Mouse (Mus musculus) hindbrain, embryonic 12.5 days (tissue): ENCODE measurements at regions not wholly inside any gene's neighbourhood (a gene's known extent, or its start where the extent isn't known, plus 50 kb on each side); places are given as distances from the start of the nearest gene placed in this dataset.
"Not testable (repeated sequence)": the region's sequence is repeated elsewhere in the genome, so short reads cannot be mapped to it uniquely, and the experiment has no call there.

ENCODE experiments used
- ATAC-seq: fragments of 200-750 bp; cut with Nextera tagmentation; 2 replicates; pipeline ENCODE4 v1.8.0; 2017; ENCODE audit warnings: moderate TSS enrichment; ENCODE audit not compliant: low FRiP score
- H3K27ac ChIP-seq: fragments of 300-500 bp; sonication (generic); 2 replicates; pipeline ENCODE4 v1.5.1; 2016; ENCODE audit warnings: mild to moderate bottlenecking
- H3K27me3 ChIP-seq: fragments of 300-500 bp; sonication (generic); 2 replicates; pipeline ENCODE4 v1.6.1; 2016; ENCODE audit warnings: mild to moderate bottlenecking
- H3K36me3 ChIP-seq: fragments of 300-500 bp; sonication (generic); 2 replicates; pipeline ENCODE4 v1.6.1; 2016; ENCODE audit warnings: mild to moderate bottlenecking
- H3K4me1 ChIP-seq: fragments of 300-500 bp; sonication (generic); 2 replicates; pipeline ENCODE4 v1.6.1; 2016
- H3K4me2 ChIP-seq: fragments of 300-500 bp; sonication (generic); replicated peaks from 2 replicates; pipeline ENCODE4 v1.6.1; 2016; ENCODE audit warnings: mild to moderate bottlenecking
- H3K4me3 ChIP-seq: fragments of 300-500 bp; sonication (generic); 2 replicates; pipeline ENCODE4 v1.5.1; 2016; ENCODE audit warnings: mild to moderate bottlenecking
- H3K9ac ChIP-seq: fragments of 300-500 bp; sonication (generic); 2 replicates; pipeline ENCODE4 v1.6.1; 2016; ENCODE audit warnings: mild to moderate bottlenecking, moderate library complexity
- H3K9me3 ChIP-seq: fragments of 300-500 bp; sonication (generic); replicated peaks from 2 replicates; pipeline ENCODE4 v1.6.1; 2016; ENCODE audit warnings: mild to moderate bottlenecking
- WGBS: fragments of 180-500 bp; shearing (Covaris S2); methylation state at CpG from one replicate; pipeline ENCODE4 v1.1.7; 2016; 5-methylcytosine and 5-hydroxymethylcytosine counted together

- Histone ChIP-seq H3K27ac (no peak overlapping the region), H3K36me3 (no peaks in the 10 kb centered on the region), H3K27me3 (no peaks in the 10 kb centered on the region), H3K4me1 (no peaks in the 10 kb centered on the region), H3K9me3 (no peaks in the 10 kb centered on the region), H3K4me3 (no peak overlapping the region), H3K4me2 (no peak overlapping the region), H3K9ac (no peak overlapping the region)
- no peak for ATAC-seq
- WGBS: 56% methylated on average over 4 of the region's 4 CpGs
Observed at GRCm38 (mm10) chr12:39645581-39645980, 392.2 kb downstream of the Arl4a start.

- H3K4me3 ChIP-seq: no peak overlapping the region
- H3K36me3 ChIP-seq: no peaks in the 10 kb centered on the region
- H3K9me3 ChIP-seq: no peaks in the 10 kb centered on the region
- H3K4me1 ChIP-seq: no peaks in the 10 kb centered on the region
- H3K27ac ChIP-seq: no peak overlapping the region
- H3K4me2 ChIP-seq: no peak overlapping the region
- H3K27me3 ChIP-seq: no peaks in the 10 kb centered on the region
- H3K9ac ChIP-seq: no peak overlapping the region
- no peak for ATAC-seq
- WGBS: 93% methylated on average over 6 of the region's 6 CpGs
Observed at GRCm38 (mm10) chr12:39639246-39639645, 398.6 kb downstream of the Arl4a start.

- Histone ChIP-seq H3K36me3 (no peaks in the 10 kb centered on the region), H3K4me3 (no peak overlapping the region), H3K4me2 (no peak overlapping the region), H3K9ac (no peak overlapping the region), H3K4me1 (no peaks in the 10 kb centered on the region), H3K27me3 (no peaks in the 10 kb centered on the region), H3K27ac (no peak overlapping the region), H3K9me3 (no peaks in the 10 kb centered on the region)
- WGBS: 66% methylated on average over 4 of the region's 4 CpGs
- ATAC-seq: no peak
Observed at GRCm38 (mm10) chr12:39634337-39634736, 403.5 kb downstream of the Arl4a start.

- H3K4me1 ChIP-seq: no peaks in the 10 kb centered on the region
- H3K4me2 ChIP-seq: no peak overlapping the region
- H3K4me3 ChIP-seq: no peak overlapping the region
- WGBS: 100% methylated on average over 1 of the region's 1 CpGs
- no peak overlapping the region for H3K27ac ChIP-seq
- H3K27me3 ChIP-seq: no peaks in the 10 kb centered on the region
- H3K9ac ChIP-seq: no peak overlapping the region
- no peaks in the 10 kb centered on the region for H3K36me3 ChIP-seq
- no peak for ATAC-seq
- H3K9me3 ChIP-seq: no peaks in the 10 kb centered on the region
Observed at GRCm38 (mm10) chr12:39621266-39621665, 416.6 kb downstream of the Arl4a start.

- H3K27me3 ChIP-seq: no peaks in the 10 kb centered on the region
- no peak overlapping the region for H3K27ac ChIP-seq
- H3K4me1 ChIP-seq: no peaks in the 10 kb centered on the region
- ATAC-seq: no peak
- no peaks in the 10 kb centered on the region for H3K9me3 ChIP-seq
- no peak overlapping the region for H3K4me2 ChIP-seq
- H3K9ac ChIP-seq: no peak overlapping the region
- no peaks in the 10 kb centered on the region for H3K36me3 ChIP-seq
- H3K4me3 ChIP-seq: no peak overlapping the region
- WGBS: 77% methylated on average over 3 of the region's 3 CpGs
Observed at GRCm38 (mm10) chr12:39605289-39605688, 432.5 kb downstream of the Arl4a start.

GRCm38 (mm10) chr12:39604723-39605122 is 433.1 kb downstream of the Arl4a start:
- Histone ChIP-seq H3K9ac (no peak overlapping the region), H3K36me3 (no peaks in the 10 kb centered on the region), H3K4me2 (no peak overlapping the region), H3K4me3 (no peak overlapping the region), H3K9me3 (no peaks in the 10 kb centered on the region), H3K27me3 (no peaks in the 10 kb centered on the region), H3K4me1 (no peaks in the 10 kb centered on the region), H3K27ac (no peak overlapping the region)
- no peak for ATAC-seq
- WGBS: 88% methylated on average over 4 of the region's 4 CpGs

GRCm38 (mm10) chr12:39594726-39595125 is 443.1 kb downstream of the Arl4a start:
- Histone ChIP-seq H3K4me1 (no peaks in the 10 kb centered on the region), H3K4me2 (no peak overlapping the region), H3K9ac (no peak overlapping the region), H3K36me3 (no peaks in the 10 kb centered on the region), H3K9me3 (no peaks in the 10 kb centered on the region), H3K4me3 (no peak overlapping the region), H3K27me3 (no peaks in the 10 kb centered on the region), H3K27ac (no peak overlapping the region)
- 68% methylated on average over 1 of the region's 1 CpGs for WGBS
- ATAC-seq: no peak

GRCm38 (mm10) chr12:39593781-39594180 is 444.0 kb downstream of the Arl4a start:
- not testable (repeated sequence) for ATAC-seq, H3K4me1 ChIP-seq, H3K9me3 ChIP-seq

GRCm38 (mm10) chr12:39587204-39587909 is 450.5 kb downstream of the Arl4a start:
- Histone ChIP-seq H3K4me2 (no peak overlapping the region), H3K9ac (no peak overlapping the region), H3K4me3 (no peak overlapping the region), H3K36me3 (no peaks in the 10 kb centered on the region), H3K27me3 (no peaks in the 10 kb centered on the region), H3K9me3 (no peaks in the 10 kb centered on the region), H3K27ac (no peak overlapping the region), H3K4me1 (no peaks in the 10 kb centered on the region)
- no peak for ATAC-seq
- 58% methylated on average over 5 of the region's 5 CpGs for WGBS

More at GRCm38 (mm10) chr12:39593781-39594180, 444.0 kb downstream of the Arl4a start:
- not testable (repeated sequence) for H3K4me3 ChIP-seq, H3K27ac ChIP-seq, H3K9ac ChIP-seq, H3K36me3 ChIP-seq, H3K27me3 ChIP-seq, H3K4me2 ChIP-seq

GRCm38 (mm10) chr12:39586163-39586562 is 451.7 kb downstream of the Arl4a start:
- H3K9me3 ChIP-seq: no peaks in the 10 kb centered on the region

GRCm38 (mm10) chr12:39577610-39578009 is 460.2 kb downstream of the Arl4a start:
- Histone ChIP-seq H3K4me3 (no peak overlapping the region), H3K27ac (no peak overlapping the region), H3K9ac (no peak overlapping the region), H3K4me1 (no peaks in the 10 kb centered on the region), H3K36me3 (no peaks in the 10 kb centered on the region), H3K27me3 (no peaks in the 10 kb centered on the region), H3K9me3 (no peaks in the 10 kb centered on the region), H3K4me2 (no peak overlapping the region)
- no peak for ATAC-seq
- WGBS: 85% methylated on average over 1 of the region's 1 CpGs

More at GRCm38 (mm10) chr12:39586163-39586562, 451.7 kb downstream of the Arl4a start:
- Histone ChIP-seq H3K27ac (no peak overlapping the region), H3K9ac (no peak overlapping the region), H3K4me3 (no peak overlapping the region), H3K36me3 (no peaks in the 10 kb centered on the region), H3K4me2 (no peak overlapping the region), H3K27me3 (no peaks in the 10 kb centered on the region), H3K4me1 (no peaks in the 10 kb centered on the region)
- no peak for ATAC-seq
- WGBS: 91% methylated on average over 4 of the region's 4 CpGs

GRCm38 (mm10) chr12:39572802-39573201 is 465.0 kb downstream of the Arl4a start:
- no peak for ATAC-seq
- Histone ChIP-seq H3K4me3 (no peak overlapping the region), H3K9ac (no peak overlapping the region), H3K36me3 (no peaks in the 10 kb centered on the region), H3K27me3 (no peaks in the 10 kb centered on the region), H3K4me1 (no peaks in the 10 kb centered on the region), H3K9me3 (no peaks in the 10 kb centered on the region), H3K27ac (no peak overlapping the region), H3K4me2 (no peak overlapping the region)
- 70% methylated on average over 1 of the region's 1 CpGs for WGBS

GRCm38 (mm10) chr12:39572147-39572546 is 465.7 kb downstream of the Arl4a start:
- no peak overlapping the region for H3K4me3 ChIP-seq
- H3K4me1 ChIP-seq: no peaks in the 10 kb centered on the region
- H3K4me2 ChIP-seq: no peak overlapping the region
- no peak overlapping the region for H3K9ac ChIP-seq
- H3K27me3 ChIP-seq: no peaks in the 10 kb centered on the region
- ATAC-seq: no peak
- H3K27ac ChIP-seq: no peak overlapping the region
- no peaks in the 10 kb centered on the region for H3K9me3 ChIP-seq
- 77% methylated on average over 1 of the region's 1 CpGs for WGBS
- no peaks in the 10 kb centered on the region for H3K36me3 ChIP-seq
